Mouse (Mus musculus): ENCODE measurements around the gene Vmn1r55.
"Not testable (repeated sequence)": the region's sequence is repeated elsewhere in the genome, so short reads cannot be mapped to it uniquely, and the experiment has no call there.

The Vmn1r55 gene

DNA sequence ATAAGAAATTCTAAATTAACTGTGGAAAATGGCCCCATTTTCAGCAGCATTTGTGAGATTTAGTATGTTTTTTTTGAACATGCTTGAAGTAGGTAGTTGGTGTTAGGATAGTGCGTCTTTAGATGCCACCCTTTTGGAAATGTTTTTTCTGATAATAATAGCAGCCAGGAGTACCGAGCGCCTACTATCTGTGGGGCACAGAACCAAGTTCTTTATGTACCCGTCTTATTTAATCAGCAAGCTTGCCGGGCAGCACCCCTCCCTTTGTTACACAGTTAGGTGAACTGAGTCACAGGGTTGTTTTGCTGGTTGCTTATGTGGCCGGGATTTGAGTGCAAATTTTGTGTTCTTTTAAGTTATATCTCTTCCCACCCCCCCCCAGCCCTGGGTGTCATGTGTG is 68.2 kb downstream of the Vmn1r55 start:
- DNase-seq (ENCODE audit: low spot score) = no peak

GRCm38 (mm10) chr7:5080815-5081214 is 68.7 kb downstream of the Vmn1r55 start:
- no peak for DNase-seq (ENCODE audit: low spot score)

DNA sequence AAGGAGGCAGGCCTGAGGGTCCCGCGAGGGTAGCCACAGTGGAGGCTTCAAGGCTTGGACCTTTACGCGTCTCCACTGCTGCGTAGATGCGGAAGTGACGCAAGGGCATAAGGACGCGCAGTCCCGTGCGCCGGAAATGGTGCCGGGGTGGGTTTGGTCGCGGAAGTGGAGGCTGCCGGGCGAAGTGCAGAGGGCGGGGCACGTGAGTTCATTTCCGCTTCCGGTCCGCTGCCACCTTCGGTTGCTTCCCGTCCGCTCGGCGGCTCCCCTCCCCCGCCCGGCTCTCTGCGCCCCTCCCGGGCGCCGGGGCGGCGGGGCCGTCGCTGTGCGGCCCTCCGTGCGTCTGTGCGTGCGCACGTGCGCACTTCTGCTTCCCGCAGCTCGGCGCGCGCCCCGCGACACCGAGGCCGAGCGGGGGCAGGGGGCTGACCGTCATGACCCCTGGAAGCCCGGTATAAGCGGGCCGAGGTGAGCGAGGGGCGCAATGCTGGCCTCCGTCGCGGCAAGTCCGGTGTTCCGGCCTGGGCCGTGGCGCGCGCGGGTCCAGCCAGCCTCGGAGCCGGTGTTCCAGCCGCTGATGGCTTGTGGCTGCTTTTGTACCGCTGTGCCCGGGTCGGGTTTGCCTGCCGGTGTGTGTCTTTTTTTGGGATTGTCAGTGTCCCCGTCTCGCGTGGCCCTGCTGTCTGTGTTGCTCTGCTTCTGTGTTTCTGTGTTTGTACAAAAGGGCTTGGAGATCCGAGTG is 69.3 kb downstream of the Vmn1r55 start, which contains the start of gene Epn1:
Epn1 (plus strand) TSS at position 226 of the 742 bp plus-strand sequence.
- DNase-seq (ENCODE audit: low spot score) = peak; percentile 97

- not testable (repeated sequence) for DNase-seq (ENCODE audit: low spot score)
Observed at GRCm38 (mm10) chr7:5079365-5080009, 70.0 kb downstream of the Vmn1r55 start.
